Mouse (Mus musculus): ENCODE results near the gene Chpt1.
"Not testable (repeated sequence)": the region's sequence is repeated elsewhere in the genome, so short reads cannot be mapped to it uniquely, and the experiment has no call there.

Chpt1 gene

GRCm38 (mm10) chr10:88503421-88504314, at the start of gene Chpt1:
Chpt1 (minus strand) TSS chr10:88504073.
- peak; percentile 91 for DNase-seq (ENCODE audit: low spot score)

- no peak for DNase-seq (ENCODE audit: low spot score)
These were observed 48.9 kb upstream of the Chpt1 start for GRCm38 (mm10) chr10:88552738-88553137.

GRCm38 (mm10) chr10:88550225-88550624, 46.4 kb upstream of the Chpt1 start:
- DNase-seq (ENCODE audit: low spot score), result peak; percentile 7

- no peak for DNase-seq (ENCODE audit: low spot score)
These were observed 43.8 kb upstream of the Chpt1 start for GRCm38 (mm10) chr10:88547635-88548034.

- no peak for DNase-seq (ENCODE audit: low spot score)
These were observed 26.8 kb upstream of the Chpt1 start for GRCm38 (mm10) chr10:88530631-88531030.

GRCm38 (mm10) chr10:88524016-88524415, 20.1 kb upstream of the Chpt1 start:
- DNase-seq (ENCODE audit: low spot score), result no peak

- DNase-seq (ENCODE audit: low spot score), result no peak
These were observed 19.3 kb upstream of the Chpt1 start for GRCm38 (mm10) chr10:88523212-88523611.

- DNase-seq (ENCODE audit: low spot score), result no peak
These were observed 18.9 kb upstream of the Chpt1 start for GRCm38 (mm10) chr10:88522795-88523194.

GRCm38 (mm10) chr10:88515049-88515448, 11.2 kb upstream of the Chpt1 start:
- not testable (repeated sequence) for DNase-seq (ENCODE audit: low spot score)

GRCm38 (mm10) chr10:88514495-88514894, 10.6 kb upstream of the Chpt1 start:
- no peak for DNase-seq (ENCODE audit: low spot score)

- no peak for DNase-seq (ENCODE audit: low spot score)
These were observed 9.8 kb upstream of the Chpt1 start for GRCm38 (mm10) chr10:88513574-88514135.

- DNase-seq (ENCODE audit: low spot score), result no peak
These were observed 7.5 kb upstream of the Chpt1 start for GRCm38 (mm10) chr10:88511355-88511754.

- no peak for DNase-seq (ENCODE audit: low spot score)
These were observed 6.8 kb upstream of the Chpt1 start for GRCm38 (mm10) chr10:88510503-88511271.

- no peak for DNase-seq (ENCODE audit: low spot score)
These were observed 3.8 kb upstream of the Chpt1 start for GRCm38 (mm10) chr10:88507691-88508143.

GRCm38 (mm10) chr10:88505256-88505655, 1.4 kb upstream of the Chpt1 start:
- no peak for DNase-seq (ENCODE audit: low spot score)

- no peak for DNase-seq (ENCODE audit: low spot score)
These were observed 608 bp upstream of the Chpt1 start for GRCm38 (mm10) chr10:88504481-88504880.

GRCm38 (mm10) chr10:88502919-88503318, 954 bp downstream of the Chpt1 start:
- peak; percentile 28 for DNase-seq (ENCODE audit: low spot score)

- DNase-seq (ENCODE audit: low spot score), result no peak
These were observed 1.7 kb downstream of the Chpt1 start for GRCm38 (mm10) chr10:88501886-88502765.

GRCm38 (mm10) chr10:88501370-88501769, 2.5 kb downstream of the Chpt1 start:
- no peak for DNase-seq (ENCODE audit: low spot score)

GRCm38 (mm10) chr10:88499993-88500392, 3.9 kb downstream of the Chpt1 start:
- no peak for DNase-seq (ENCODE audit: low spot score)

- DNase-seq (ENCODE audit: low spot score), result no peak
These were observed 6.9 kb downstream of the Chpt1 start for GRCm38 (mm10) chr10:88496864-88497564.
